Mouse (Mus musculus) liver, adult 2 months (tissue): ENCODE results near the gene Smc1b.

Experiments used
- CTCF ChIP-seq: fragments of 200-500 bp; IDR thresholded peaks from 2 replicates; pipeline ENCODE4 v1.5.1; 2011; ENCODE audit warnings: low read depth, low read length, control low read depth
- POLR2A ChIP-seq: fragments of 200-500 bp; IDR thresholded peaks from 2 replicates; pipeline ENCODE4 v1.6.1; 2011; ENCODE audit warnings: low read length, control low read depth; ENCODE audit not compliant: insufficient read depth; ENCODE audit errors: extremely low read depth

- TF ChIP-seq POLR2A (no peak), CTCF (no peak)
These were observed 76.6 kb downstream of the Smc1b start for GRCm38 (mm10) chr15:85055186-85055585.
